Mouse (Mus musculus): ENCODE results near the gene Foxo6. TPM values are rescaled to one million over a fixed set of nuclear protein-coding genes. Genes with fewer than 3 reads are reported as not detected.
A peak's percentile ranks its signal among the peaks of the same experiment; 100 is the strongest.

Gene Foxo6
- polyA plus RNA-seq, 1 experiment from 2014 or later: not detected

DNA sequence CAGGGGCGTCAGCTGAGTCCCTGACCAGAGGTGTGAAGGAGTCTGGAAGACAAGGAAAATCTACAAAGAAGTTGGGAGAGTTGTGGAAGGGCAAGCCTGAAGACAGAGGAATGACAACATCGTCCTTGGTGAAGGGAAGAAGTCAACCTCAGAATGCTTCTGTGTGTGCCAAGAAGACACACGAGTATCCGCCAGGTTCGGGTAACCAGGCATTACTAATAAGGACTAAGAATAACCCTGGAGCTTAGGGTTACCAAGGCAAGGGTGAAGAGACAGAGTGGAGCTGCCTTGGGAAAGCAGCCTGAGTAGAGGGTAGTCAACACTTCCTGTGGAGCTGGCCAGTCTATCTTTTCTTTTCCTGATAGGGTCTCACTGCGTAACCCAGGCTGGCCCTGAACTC, 41.1 kb downstream of the Foxo6 start:
- H3K4me2 ChIP-seq: no peak overlapping the region
- H3K4me1 ChIP-seq (replicated peaks): no peaks in the 10 kb centered on the region
- H3K36me3 ChIP-seq: no peaks in the 10 kb centered on the region
- no peak overlapping the region for H3K9ac ChIP-seq
- ATAC-seq (ENCODE audit: low read depth) (no peak), DNase-seq (no peak)
- WGBS (ENCODE audit: insufficient replicate concordance): 61% methylated on average over 6 of the region's 6 CpGs
- no peak overlapping the region for H3K27ac ChIP-seq
- peaks cover 13% of the 10 kb centered on the region; the same call in 1 of the 2 replicates for H3K27me3 ChIP-seq
- no peaks in the 10 kb centered on the region for H3K9me3 ChIP-seq (replicated peaks)
- no peak overlapping the region for H3K4me3 ChIP-seq (replicated peaks)

DNA sequence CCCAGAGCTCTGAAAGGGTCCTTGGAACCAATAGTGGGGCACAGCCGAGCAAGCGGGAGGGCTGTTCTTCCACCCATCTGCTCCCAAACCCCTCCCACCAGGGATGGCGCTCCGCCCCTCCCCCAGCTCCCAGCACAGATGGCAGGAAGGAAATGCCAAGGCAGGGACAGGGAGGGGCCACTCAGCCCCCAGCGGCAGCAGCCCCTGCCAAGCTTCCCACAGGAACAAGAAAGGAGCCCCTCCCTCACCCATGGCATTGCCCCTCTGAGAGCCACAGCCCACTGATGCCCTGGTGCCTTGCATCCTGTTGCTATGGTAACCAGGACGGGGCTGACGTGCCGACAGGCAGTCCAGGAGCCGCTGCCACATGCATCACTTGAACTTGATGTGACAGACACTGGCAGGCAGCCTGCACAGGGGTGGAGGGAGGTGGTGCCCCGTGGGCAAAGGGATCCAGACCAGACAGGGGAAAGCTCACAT, 44.3 kb downstream of the Foxo6 start:
- H3K27ac ChIP-seq: no peak overlapping the region
- H3K4me2 ChIP-seq: no peak overlapping the region
- H3K36me3 ChIP-seq: no peaks in the 10 kb centered on the region
- H3K4me1 ChIP-seq (replicated peaks): no peaks in the 10 kb centered on the region
- WGBS (ENCODE audit: insufficient replicate concordance): 7% methylated on average over 10 of the region's 10 CpGs
- ATAC-seq (ENCODE audit: low read depth) (no peak), DNase-seq (no peak)
- H3K9me3 ChIP-seq (replicated peaks): no peaks in the 10 kb centered on the region
- peaks cover 13% of the 10 kb centered on the region; the same call in 1 of the 2 replicates for H3K27me3 ChIP-seq
- H3K4me3 ChIP-seq (replicated peaks): no peak overlapping the region
- no peak overlapping the region for H3K9ac ChIP-seq

DNA sequence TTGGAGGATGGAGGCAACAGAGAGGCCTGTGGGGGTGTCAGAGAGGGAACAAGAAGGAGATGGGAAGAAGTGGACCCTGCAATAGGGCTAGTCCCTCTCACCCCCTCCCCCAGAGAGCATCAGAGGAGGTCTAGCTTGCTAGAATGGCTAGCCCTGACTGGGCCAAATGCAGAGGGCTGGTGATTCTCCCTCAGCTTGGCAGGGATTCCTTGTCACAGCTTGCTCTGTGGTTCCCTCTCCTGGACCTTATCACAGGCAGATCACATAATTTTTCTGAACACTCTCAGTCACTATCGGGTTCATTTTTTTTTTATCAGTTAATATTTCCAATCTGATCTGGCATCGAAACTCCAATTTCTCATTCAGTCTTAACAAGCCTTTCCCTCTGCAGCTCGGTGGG, 46.0 kb downstream of the Foxo6 start:
- H3K4me1 ChIP-seq (replicated peaks): no peaks in the 10 kb centered on the region

DNA sequence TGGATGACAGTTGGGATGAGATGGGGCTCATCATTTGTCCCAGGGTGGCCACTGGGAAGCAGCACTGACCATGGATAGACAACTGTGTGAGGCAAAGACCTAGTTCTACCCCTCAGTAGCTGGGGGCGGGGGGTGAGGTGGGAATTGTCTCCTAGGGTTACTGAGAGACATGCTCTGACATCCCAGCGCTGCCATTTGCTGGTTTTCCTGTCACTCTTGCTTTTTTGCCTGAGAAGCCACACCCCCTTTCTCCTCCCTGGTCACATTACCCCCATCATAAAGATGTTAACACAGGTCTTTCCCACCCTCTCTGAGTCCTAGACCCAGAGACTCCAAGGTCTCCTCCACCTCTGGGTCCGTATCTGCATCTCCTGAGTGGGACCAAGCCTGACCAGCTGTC, 47.7 kb downstream of the Foxo6 start:
- no peak overlapping the region for H3K27ac ChIP-seq
- H3K9ac ChIP-seq: no peak overlapping the region
- H3K4me2 ChIP-seq: no peak overlapping the region
- DNase-seq: no peak
- ATAC-seq (ENCODE audit: low read depth): no peak
- 44% methylated on average over 3 of the region's 3 CpGs for WGBS (ENCODE audit: insufficient replicate concordance)
- H3K4me1 ChIP-seq (replicated peaks): no peaks in the 10 kb centered on the region
- peaks cover 13% of the 10 kb centered on the region; the same call in 1 of the 2 replicates for H3K27me3 ChIP-seq
- no peak overlapping the region for H3K4me3 ChIP-seq (replicated peaks)
- no peaks in the 10 kb centered on the region for H3K36me3 ChIP-seq
- H3K9me3 ChIP-seq (replicated peaks): no peaks in the 10 kb centered on the region

More for the DNA sequence above, 46.0 kb downstream of the Foxo6 start:
- H3K27me3 ChIP-seq: peaks cover 13% of the 10 kb centered on the region; the same call in 1 of the 2 replicates
- H3K36me3 ChIP-seq: no peaks in the 10 kb centered on the region
- ATAC-seq (ENCODE audit: low read depth) (no peak), DNase-seq (no peak)
- no peak overlapping the region for H3K4me2 ChIP-seq
- 53% methylated on average over 3 of the region's 3 CpGs for WGBS (ENCODE audit: insufficient replicate concordance)
- no peak overlapping the region for H3K9ac ChIP-seq
- no peaks in the 10 kb centered on the region for H3K9me3 ChIP-seq (replicated peaks)
- H3K27ac ChIP-seq: no peak overlapping the region
- no peak overlapping the region for H3K4me3 ChIP-seq (replicated peaks)

DNA sequence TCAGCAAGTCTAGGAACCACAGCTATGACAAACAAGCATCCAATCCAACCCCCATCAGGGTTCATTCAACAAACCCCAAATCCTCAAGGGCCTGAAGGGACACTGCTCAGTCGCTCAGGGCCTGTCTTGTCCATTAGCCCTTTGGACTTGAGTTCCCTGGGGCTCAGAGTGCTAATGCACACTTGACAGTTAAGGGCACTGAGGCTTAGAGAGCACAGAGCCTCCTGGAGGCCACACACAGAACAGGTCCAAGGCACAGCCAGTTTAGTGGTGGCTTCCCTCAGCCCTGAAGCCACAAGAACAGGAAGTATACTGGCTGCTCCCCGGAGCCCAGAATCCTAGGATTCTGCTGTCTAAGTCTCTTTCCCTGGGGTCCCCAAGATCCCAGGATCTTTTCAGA, 53.9 kb downstream of the Foxo6 start:
- Histone ChIP-seq H3K9ac (no peak overlapping the region), H3K9me3 (replicated peaks) (no peaks in the 10 kb centered on the region), H3K27me3 (0 out of 2 replicates have a peak, but pooled peaks cover 4% of the 10 kb centered on the region), H3K4me2 (no peak overlapping the region), H3K4me1 (replicated peaks) (no peaks in the 10 kb centered on the region), H3K27ac (no peak overlapping the region), H3K36me3 (no peaks in the 10 kb centered on the region), H3K4me3 (replicated peaks) (no peak overlapping the region)
- DNase-seq: no peak
- 18% methylated on average over 2 of the region's 2 CpGs for WGBS (ENCODE audit: insufficient replicate concordance)
- no peak for ATAC-seq (ENCODE audit: low read depth)

DNA sequence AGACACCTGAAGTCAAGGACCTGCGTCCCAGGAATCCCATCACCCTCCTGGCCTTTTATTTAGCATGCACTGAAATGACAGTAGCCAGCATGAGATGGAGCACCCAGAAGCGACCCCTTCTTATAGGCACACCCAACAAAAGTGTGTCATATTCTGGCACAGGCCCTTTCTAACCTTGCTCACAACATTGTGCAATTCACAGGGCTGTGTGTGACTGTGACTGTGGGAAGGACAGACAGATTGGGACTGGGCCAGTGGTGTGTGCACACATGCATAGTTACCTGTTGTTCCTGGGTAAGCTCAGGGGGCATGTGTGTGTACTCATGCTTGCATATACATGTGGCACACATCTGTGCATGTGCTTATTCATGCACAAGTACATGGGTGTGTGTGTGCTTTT, 54.6 kb downstream of the Foxo6 start:
- DNase-seq (no peak), ATAC-seq (ENCODE audit: low read depth) (no peak)
- Histone ChIP-seq H3K27me3 (0 out of 2 replicates have a peak, but pooled peaks cover 4% of the 10 kb centered on the region), H3K9ac (no peak overlapping the region), H3K9me3 (replicated peaks) (no peaks in the 10 kb centered on the region), H3K4me3 (replicated peaks) (no peak overlapping the region), H3K27ac (no peak overlapping the region), H3K36me3 (no peaks in the 10 kb centered on the region), H3K4me1 (replicated peaks) (no peaks in the 10 kb centered on the region), H3K4me2 (no peak overlapping the region)
- 51% methylated on average over 2 of the region's 2 CpGs for WGBS (ENCODE audit: insufficient replicate concordance)

DNA sequence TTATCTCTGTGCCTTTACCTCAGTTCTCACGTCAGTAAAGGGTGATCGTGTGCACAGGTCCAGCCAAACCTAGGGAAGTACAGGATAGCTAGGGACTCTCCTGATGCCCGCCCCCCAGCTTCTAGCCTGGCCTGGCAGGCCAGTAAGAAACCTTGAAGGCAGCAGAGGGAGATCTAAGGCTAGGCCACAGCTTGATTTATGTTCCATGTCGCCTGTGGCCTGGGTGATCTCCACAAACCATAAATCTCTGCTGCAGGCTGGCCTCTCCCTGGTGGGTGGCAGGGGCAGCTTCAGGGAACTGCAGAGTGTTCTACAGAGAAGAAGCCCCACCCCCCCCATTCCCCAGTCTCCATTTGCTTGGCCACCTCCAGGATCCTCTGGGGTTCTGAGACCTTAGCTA, 55.2 kb downstream of the Foxo6 start:
- no peak overlapping the region for H3K9ac ChIP-seq
- no peak overlapping the region for H3K4me2 ChIP-seq
- no peak overlapping the region for H3K4me3 ChIP-seq (replicated peaks)
- WGBS (ENCODE audit: insufficient replicate concordance): 43% methylated on average over 4 of the region's 4 CpGs
- H3K27me3 ChIP-seq: 0 out of 2 replicates have a peak, but pooled peaks cover 4% of the 10 kb centered on the region
- no peak for DNase-seq
- no peaks in the 10 kb centered on the region for H3K9me3 ChIP-seq (replicated peaks)
- no peak overlapping the region for H3K27ac ChIP-seq
- H3K4me1 ChIP-seq (replicated peaks): no peaks in the 10 kb centered on the region
- ATAC-seq (ENCODE audit: low read depth): no peak
- H3K36me3 ChIP-seq: no peaks in the 10 kb centered on the region

DNA sequence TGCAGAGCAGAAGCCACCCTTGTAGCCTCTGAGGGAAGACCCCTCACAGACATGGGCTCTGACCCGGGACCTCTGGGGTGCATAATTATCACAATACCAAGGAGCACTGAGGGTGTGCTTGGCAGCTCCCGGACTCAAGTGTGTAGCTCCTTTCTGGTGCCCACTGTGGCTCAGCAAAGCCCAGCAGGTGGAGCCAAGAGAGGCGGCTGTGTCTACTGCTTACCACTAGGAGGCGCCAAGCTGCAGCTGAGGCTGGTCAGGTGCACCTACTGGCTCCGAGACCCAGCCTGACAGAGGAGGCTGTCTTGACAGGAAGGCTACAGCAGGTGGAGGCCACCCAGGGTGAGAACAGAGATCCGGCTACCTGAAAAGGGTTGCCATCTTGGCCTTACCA, 56.9 kb downstream of the Foxo6 start:
- WGBS (ENCODE audit: insufficient replicate concordance): 17% methylated on average over 6 of the region's 6 CpGs
- Histone ChIP-seq H3K27ac (no peak overlapping the region), H3K4me1 (replicated peaks) (no peaks in the 10 kb centered on the region), H3K36me3 (no peaks in the 10 kb centered on the region), H3K9ac (no peak overlapping the region), H3K27me3 (0 out of 2 replicates have a peak, but pooled peaks cover 4% of the 10 kb centered on the region), H3K4me2 (no peak overlapping the region), H3K9me3 (replicated peaks) (no peaks in the 10 kb centered on the region), H3K4me3 (replicated peaks) (no peak overlapping the region)
- peak; percentile 28 for DNase-seq
- ATAC-seq (ENCODE audit: low read depth): no peak

DNA sequence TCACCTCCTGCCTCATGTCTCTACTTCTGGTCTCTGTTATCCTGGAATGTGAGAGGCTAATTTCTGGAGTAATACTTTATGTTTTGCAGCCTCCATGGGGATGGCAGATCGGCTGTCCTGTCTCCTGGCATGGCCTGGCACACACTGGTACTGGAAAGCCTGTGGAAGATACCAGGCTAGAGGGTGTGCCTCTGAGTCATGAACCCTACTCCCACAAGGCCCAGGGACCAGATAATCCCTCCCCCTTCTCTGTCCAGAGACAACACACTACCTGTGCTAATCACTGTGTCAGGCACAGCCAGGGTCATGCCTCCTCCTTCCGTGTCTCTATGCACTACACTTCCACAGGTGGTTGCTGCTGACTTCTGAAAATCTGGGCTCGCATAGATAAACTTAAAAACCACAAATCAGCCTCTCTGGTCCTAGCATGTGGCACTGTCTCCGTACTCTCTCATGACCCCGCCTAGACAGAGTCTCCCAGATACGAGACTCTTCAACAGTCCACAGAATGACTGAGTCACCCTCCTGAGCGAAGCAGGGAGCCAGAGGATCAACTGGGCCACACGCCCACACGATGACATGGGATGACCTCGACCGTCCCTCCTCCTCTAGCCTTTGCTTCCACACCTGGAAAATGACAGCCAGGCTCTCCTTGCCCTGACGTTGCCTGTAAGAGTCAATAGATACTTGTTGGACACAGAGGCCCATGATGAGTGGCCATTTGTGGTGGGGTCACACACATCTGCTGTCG, 57.5 kb downstream of the Foxo6 start:
- no peaks in the 10 kb centered on the region for H3K36me3 ChIP-seq
- no peak overlapping the region for H3K9ac ChIP-seq
- no peak overlapping the region for H3K27ac ChIP-seq
- no peak overlapping the region for H3K4me3 ChIP-seq (replicated peaks)
- H3K9me3 ChIP-seq (replicated peaks): no peaks in the 10 kb centered on the region
- ATAC-seq (ENCODE audit: low read depth) (no peak), DNase-seq (no peak)
- WGBS (ENCODE audit: insufficient replicate concordance): 36% methylated on average over 13 of the region's 13 CpGs
- no peaks in the 10 kb centered on the region for H3K4me1 ChIP-seq (replicated peaks)
- H3K4me2 ChIP-seq: no peak overlapping the region
- H3K27me3 ChIP-seq: 0 out of 2 replicates have a peak, but pooled peaks cover 4% of the 10 kb centered on the region

DNA sequence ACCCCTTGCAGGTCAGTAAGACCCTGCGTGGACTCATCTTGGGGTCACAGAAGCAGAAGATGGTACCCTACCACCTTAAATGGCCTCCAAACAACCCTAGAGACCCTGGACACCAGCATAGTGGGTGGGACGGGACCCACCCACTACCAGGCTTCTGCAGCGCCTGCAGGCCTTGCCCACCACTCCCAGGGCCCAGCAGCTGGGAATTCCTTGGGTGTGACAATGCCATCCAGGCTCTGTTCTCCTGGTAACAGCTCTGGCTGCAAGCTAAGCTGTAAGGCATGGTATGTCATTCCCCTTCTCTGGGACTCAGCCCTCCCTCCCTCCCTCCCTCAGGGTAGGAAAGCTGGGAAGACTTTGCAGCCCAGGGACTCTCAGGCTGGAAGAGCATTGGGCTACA, 58.5 kb downstream of the Foxo6 start:
- H3K4me2 ChIP-seq: no peak overlapping the region
- no peaks in the 10 kb centered on the region for H3K36me3 ChIP-seq
- DNase-seq (no peak), ATAC-seq (ENCODE audit: low read depth) (no peak)
- no peak overlapping the region for H3K9ac ChIP-seq
- 0 out of 2 replicates have a peak, but pooled peaks cover 4% of the 10 kb centered on the region for H3K27me3 ChIP-seq
- H3K4me3 ChIP-seq (replicated peaks): no peak overlapping the region
- no peaks in the 10 kb centered on the region for H3K4me1 ChIP-seq (replicated peaks)
- WGBS (ENCODE audit: insufficient replicate concordance): 56% methylated on average over 3 of the region's 3 CpGs
- no peak overlapping the region for H3K27ac ChIP-seq
- no peaks in the 10 kb centered on the region for H3K9me3 ChIP-seq (replicated peaks)

DNA sequence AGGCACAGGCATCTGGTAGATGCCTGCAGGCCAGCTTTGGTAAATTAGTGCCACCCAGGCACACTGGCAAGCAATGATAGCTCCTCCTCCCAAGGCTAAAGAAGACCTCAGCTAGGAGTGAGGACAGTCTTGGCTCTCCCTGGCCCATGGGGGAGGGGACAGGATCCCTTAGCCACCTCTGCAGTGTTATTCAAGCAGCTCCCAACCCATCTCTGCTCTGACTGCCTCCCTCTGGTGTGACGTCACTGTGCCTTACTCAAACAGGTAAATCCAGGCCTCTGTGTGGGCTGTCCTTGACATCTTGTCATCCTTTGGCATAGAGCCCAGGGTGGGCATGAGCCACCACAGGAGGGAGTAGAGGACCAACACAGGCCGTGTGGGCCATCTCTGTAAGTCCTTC, 59.9 kb downstream of the Foxo6 start:
- H3K27me3 ChIP-seq: 0 out of 2 replicates have a peak, but pooled peaks cover 4% of the 10 kb centered on the region
- H3K36me3 ChIP-seq: no peaks in the 10 kb centered on the region
- no peak overlapping the region for H3K4me2 ChIP-seq
- H3K4me3 ChIP-seq (replicated peaks): no peak overlapping the region
- H3K9me3 ChIP-seq (replicated peaks): no peaks in the 10 kb centered on the region
- H3K27ac ChIP-seq: no peak overlapping the region
- DNase-seq: no peak
- ATAC-seq (ENCODE audit: low read depth): no peak
- no peak overlapping the region for H3K9ac ChIP-seq
- H3K4me1 ChIP-seq (replicated peaks): no peaks in the 10 kb centered on the region
- WGBS (ENCODE audit: insufficient replicate concordance): 45% methylated on average over 2 of the region's 2 CpGs

DNA sequence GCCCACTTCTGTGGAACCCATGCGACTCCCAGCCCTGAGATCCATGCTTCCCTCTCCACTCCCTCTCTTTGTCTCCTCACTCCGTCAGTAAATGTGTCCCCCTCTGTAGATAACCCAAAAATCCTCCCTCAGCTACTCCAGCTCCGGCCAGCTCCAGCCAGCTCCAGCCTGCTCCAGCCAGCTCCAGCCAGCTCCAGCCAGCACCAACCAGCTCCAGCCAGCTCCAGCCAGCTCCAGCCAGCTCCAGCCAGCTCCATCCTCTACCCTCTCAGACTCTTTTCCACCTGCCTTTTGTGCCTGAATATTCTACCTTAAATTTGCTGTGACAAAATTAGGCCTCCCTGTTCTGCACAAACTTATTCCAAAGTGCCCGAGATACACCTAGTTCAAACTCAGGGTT, 60.5 kb downstream of the Foxo6 start:
- Histone ChIP-seq H3K4me3 (replicated peaks) (no peak overlapping the region), H3K27me3 (0 out of 2 replicates have a peak, but pooled peaks cover 4% of the 10 kb centered on the region), H3K4me1 (replicated peaks) (no peaks in the 10 kb centered on the region), H3K9ac (no peak overlapping the region), H3K27ac (no peak overlapping the region), H3K4me2 (no peak overlapping the region), H3K9me3 (replicated peaks) (no peaks in the 10 kb centered on the region), H3K36me3 (no peaks in the 10 kb centered on the region)
- ATAC-seq (ENCODE audit: low read depth) (no peak), DNase-seq (no peak)
- 47% methylated on average over 4 of the region's 4 CpGs for WGBS (ENCODE audit: insufficient replicate concordance)
